Mouse (Mus musculus) bone marrow macrophage, adult 2 months (primary cell): ENCODE results near the gene Zfp94.

Source experiments
- CTCF ChIP-seq: IDR thresholded peaks from 2 replicates; pipeline ENCODE4 v1.5.1; 2012; ENCODE audit warnings: low read depth, mild to moderate bottlenecking, low read length, moderate library complexity
- POLR2A ChIP-seq: IDR thresholded peaks from 2 replicates; pipeline ENCODE4 v1.6.1; 2012; ENCODE audit warnings: mild to moderate bottlenecking, low read depth, low read length, borderline replicate concordance

- TF ChIP-seq CTCF (no peak), POLR2A (no peak)
Observed at GRCm38 (mm10) chr7:24300771-24301282, 15.6 kb downstream of the Zfp94 start, which contains the start of gene Zfp61.
